Mouse (Mus musculus): ENCODE results near the gene Omg. TPM values are rescaled to one million over a fixed set of nuclear protein-coding genes. Genes with fewer than 3 reads are reported as not detected.

The Omg gene
- total and polyA plus RNA-seq, 2 experiments from 2014 or later = 27.7 to 33.2 TPM

GRCm38 (mm10) chr11:79530774-79531173 lies 26.9 kb upstream of the Omg start:
- Histone ChIP-seq H3K27me3 (ENCODE audit: insufficient read depth, low read length) (no peaks in the 10 kb centered on the region), H3K9me3 (ENCODE audit: low read length) (no peaks in the 10 kb centered on the region), H3K4me2 (ENCODE audit: low read depth, low read length) (no peak overlapping the region), H3K36me3 (ENCODE audit: insufficient read depth, low read length) (peaks cover 4% of the 10 kb centered on the region; the same call in 1 of the 2 replicates), H3K4me1 (ENCODE audit: insufficient read depth, low read length) (0 out of 2 replicates have a peak, but pooled peaks cover 4% of the 10 kb centered on the region), H3K4me3 (ENCODE audit: low read length) (no peak overlapping the region), H3K9ac (replicated peaks; ENCODE audit: low read length) (no peak overlapping the region), H3K27ac (no peak overlapping the region)
- WGBS = 92% methylated on average over 11 of the region's 11 CpGs
- DNase-seq (ENCODE audit: low spot score) = no peak
- TF ChIP-seq CTCF (IDR thresholded peaks at IDR 0.05; ENCODE audit: low read depth) = no peak
- no peak for ATAC-seq

GRCm38 (mm10) chr11:79530333-79530761 lies 26.5 kb upstream of the Omg start, which contains the start of the genes Evi2 and Evi2a:
TSS of gene Evi2 (minus strand) at chr11:79530589.
TSS of gene Evi2a (minus strand) at chr11:79530609.
- H3K9ac ChIP-seq (replicated peaks; ENCODE audit: low read length) = no peak within 1 kb of the TSS
- 81% methylated on average over 7 of the region's 7 CpGs for WGBS
- H3K27me3 ChIP-seq (ENCODE audit: insufficient read depth, low read length) = no peaks in the 10 kb centered on the region

GRCm38 (mm10) chr11:79529736-79530135 lies 25.9 kb upstream of the Omg start:
- Histone ChIP-seq H3K9ac (replicated peaks; ENCODE audit: low read length) (no peak overlapping the region), H3K27me3 (ENCODE audit: insufficient read depth, low read length) (no peaks in the 10 kb centered on the region), H3K4me2 (ENCODE audit: low read depth, low read length) (no peak overlapping the region), H3K27ac (no peak overlapping the region), H3K4me3 (ENCODE audit: low read length) (no peak overlapping the region), H3K4me1 (ENCODE audit: insufficient read depth, low read length) (0 out of 2 replicates have a peak, but pooled peaks cover 4% of the 10 kb centered on the region), H3K9me3 (ENCODE audit: low read length) (no peaks in the 10 kb centered on the region), H3K36me3 (ENCODE audit: insufficient read depth, low read length) (no peaks in the 10 kb centered on the region)
- no peak for ATAC-seq
- no peak for DNase-seq (ENCODE audit: low spot score)
- WGBS = 90% methylated on average over 2 of the region's 2 CpGs
- no peak for TF ChIP-seq CTCF (IDR thresholded peaks at IDR 0.05; ENCODE audit: low read depth)

More at GRCm38 (mm10) chr11:79530333-79530761, 26.5 kb upstream of the Omg start, which contains the start of the genes Evi2 and Evi2a:
- Histone ChIP-seq H3K4me3 (ENCODE audit: low read length) (no peak within 1 kb of the TSS), H3K4me2 (ENCODE audit: low read depth, low read length) (no peak within 1 kb of the TSS), H3K4me1 (ENCODE audit: insufficient read depth, low read length) (0 out of 2 replicates have a peak, but pooled peaks cover 4% of the 10 kb centered on the region), H3K36me3 (ENCODE audit: insufficient read depth, low read length) (no peaks in the 10 kb centered on the region; the same call in 1 of the 2 replicates), H3K9me3 (ENCODE audit: low read length) (no peaks in the 10 kb centered on the region), H3K27ac (no peak within 1 kb of the TSS)
- ATAC-seq = no peak
- no peak for DNase-seq (ENCODE audit: low spot score)
- no peak for TF ChIP-seq CTCF (IDR thresholded peaks at IDR 0.05; ENCODE audit: low read depth)

GRCm38 (mm10) chr11:79529226-79529625 lies 25.3 kb upstream of the Omg start:
- TF ChIP-seq CTCF (IDR thresholded peaks at IDR 0.05; ENCODE audit: low read depth) = no peak
- Histone ChIP-seq H3K27ac (no peak overlapping the region), H3K27me3 (ENCODE audit: insufficient read depth, low read length) (no peaks in the 10 kb centered on the region), H3K4me2 (ENCODE audit: low read depth, low read length) (no peak overlapping the region), H3K4me3 (ENCODE audit: low read length) (no peak overlapping the region), H3K9me3 (ENCODE audit: low read length) (no peaks in the 10 kb centered on the region), H3K4me1 (ENCODE audit: insufficient read depth, low read length) (0 out of 2 replicates have a peak, but pooled peaks cover 4% of the 10 kb centered on the region), H3K36me3 (ENCODE audit: insufficient read depth, low read length) (no peaks in the 10 kb centered on the region), H3K9ac (replicated peaks; ENCODE audit: low read length) (no peak overlapping the region)
- DNase-seq (ENCODE audit: low spot score) (no peak), ATAC-seq (no peak)
- 97% methylated on average over 6 of the region's 6 CpGs for WGBS

- ATAC-seq = no peak
- Histone ChIP-seq H3K4me3 (ENCODE audit: low read length) (no peak overlapping the region), H3K9me3 (ENCODE audit: low read length) (no peaks in the 10 kb centered on the region), H3K9ac (replicated peaks; ENCODE audit: low read length) (no peak overlapping the region), H3K27me3 (ENCODE audit: insufficient read depth, low read length) (no peaks in the 10 kb centered on the region), H3K27ac (no peak overlapping the region), H3K4me2 (ENCODE audit: low read depth, low read length) (no peak overlapping the region), H3K36me3 (ENCODE audit: insufficient read depth, low read length) (no peaks in the 10 kb centered on the region), H3K4me1 (ENCODE audit: insufficient read depth, low read length) (0 out of 2 replicates have a peak, but pooled peaks cover 4% of the 10 kb centered on the region)
- WGBS = 91% methylated on average over 3 of the region's 3 CpGs
- DNase-seq (ENCODE audit: low spot score) = no peak
- TF ChIP-seq CTCF (IDR thresholded peaks at IDR 0.05; ENCODE audit: low read depth) = no peak
These were observed 24.7 kb upstream of the Omg start for GRCm38 (mm10) chr11:79528601-79529000.

- ATAC-seq (no peak), DNase-seq (ENCODE audit: low spot score) (no peak)
- Histone ChIP-seq H3K9me3 (ENCODE audit: low read length) (no peaks in the 10 kb centered on the region), H3K36me3 (ENCODE audit: insufficient read depth, low read length) (no peaks in the 10 kb centered on the region), H3K27ac (no peak overlapping the region), H3K27me3 (ENCODE audit: insufficient read depth, low read length) (no peaks in the 10 kb centered on the region), H3K4me2 (ENCODE audit: low read depth, low read length) (no peak overlapping the region), H3K4me1 (ENCODE audit: insufficient read depth, low read length) (0 out of 2 replicates have a peak, but pooled peaks cover 4% of the 10 kb centered on the region), H3K4me3 (ENCODE audit: low read length) (no peak overlapping the region), H3K9ac (replicated peaks; ENCODE audit: low read length) (no peak overlapping the region)
- 91% methylated on average over 5 of the region's 5 CpGs for WGBS
- TF ChIP-seq CTCF (IDR thresholded peaks at IDR 0.05; ENCODE audit: low read depth) = no peak
These were observed 24.0 kb upstream of the Omg start for GRCm38 (mm10) chr11:79527739-79528384.

Measured in hindbrain, postnatal 0 days (tissue).